Mouse (Mus musculus) neural tube, embryonic 13.5 days (tissue): ENCODE measurements around the gene Tbl3. TPM values are rescaled to one million over a fixed set of nuclear protein-coding genes. Genes with fewer than 3 reads are reported as not detected.

ENCODE experiments used
- polyA plus RNA-seq: library from polyadenylated mRNA; unstranded; fragments of >200 nt; fragmentation: Nextera tagmentation; extraction: Ambion mirVana; gene quantifications from 2 replicates; pipeline ENCODE4 v1.2.1, GENCODE M21; 2015

The Tbl3 gene
- polyA plus RNA-seq, 1 experiment from 2014 or later: 64.0 TPM

Other genes with a start within 250 kb of the Tbl3 start
- 39.7 and 41.6 TPM in 2 replicates for gene E4f1, start 237.3 kb downstream of the Tbl3 start, polyA plus RNA-seq
- gene Pgp, start 237.3 kb downstream of the Tbl3 start, polyA plus RNA-seq: 54.9 and 57.4 TPM in 2 replicates
- gene Bricd5, start 233.8 kb downstream of the Tbl3 start, polyA plus RNA-seq: not detected in 2 replicates
- 35.7 and 36.2 TPM in 2 replicates for gene Mlst8, start 228.6 kb downstream of the Tbl3 start, polyA plus RNA-seq
- 35.0 and 35.3 TPM in 2 replicates for gene Caskin1, start 219.1 kb downstream of the Tbl3 start, polyA plus RNA-seq
- 70.1 and 82.9 TPM in 2 replicates for gene Traf7, start 179.7 kb downstream of the Tbl3 start, polyA plus RNA-seq
- gene Rab26, start 173.4 kb downstream of the Tbl3 start, polyA plus RNA-seq: 1.5 and 1.6 TPM in 2 replicates
- 20.1 and 22.9 TPM in 2 replicates for gene Pkd1, start 157.8 kb downstream of the Tbl3 start, polyA plus RNA-seq
- 62.5 and 73.0 TPM in 2 replicates for gene Tsc2, start 75.0 kb downstream of the Tbl3 start, polyA plus RNA-seq
- 7.4 and 9.7 TPM in 2 replicates for gene Nthl1, start 75.0 kb downstream of the Tbl3 start, polyA plus RNA-seq
- gene Slc9a3r2, start 57.3 kb downstream of the Tbl3 start, polyA plus RNA-seq: 35.4 and 42.6 TPM in 2 replicates
- not detected in 2 replicates for gene Npw, start 49.2 kb downstream of the Tbl3 start, polyA plus RNA-seq
- 20.9 and 22.2 TPM in 2 replicates for gene Zfp598, start 38.0 kb downstream of the Tbl3 start, polyA plus RNA-seq
- gene Syngr3, start 17.7 kb downstream of the Tbl3 start, polyA plus RNA-seq: 94.2 and 114 TPM in 2 replicates
- 34.3 and 39.6 TPM in 2 replicates for gene Gfer, start 11.5 kb downstream of the Tbl3 start, polyA plus RNA-seq
- 1.1 and 1.5 TPM in 2 replicates for gene Noxo1, start 11.4 kb downstream of the Tbl3 start, polyA plus RNA-seq
- gene Rnf151, start 10.4 kb upstream of the Tbl3 start, polyA plus RNA-seq: 0.18 TPM in 1 of 2 replicates, not detected in the other
- 759 and 773 TPM in 2 replicates for gene Rps2, start 10.5 kb upstream of the Tbl3 start, polyA plus RNA-seq
- 261 and 273 TPM in 2 replicates for gene Ndufb10, start 16.8 kb upstream of the Tbl3 start, polyA plus RNA-seq
- not detected in 2 replicates for gene Rpl3l, start 20.2 kb upstream of the Tbl3 start, polyA plus RNA-seq
- 26.5 and 29.4 TPM in 2 replicates for gene Msrb1, start 29.0 kb upstream of the Tbl3 start, polyA plus RNA-seq
- gene Hs3st6, start 45.3 kb upstream of the Tbl3 start, polyA plus RNA-seq: 0.39 and 0.59 TPM in 2 replicates
- not detected in 2 replicates for gene Meiob, start 96.6 kb upstream of the Tbl3 start, polyA plus RNA-seq
- gene Hagh, start 132.5 kb upstream of the Tbl3 start, polyA plus RNA-seq: 55.7 and 59.0 TPM in 2 replicates
- gene Fahd1, start 142.7 kb upstream of the Tbl3 start, polyA plus RNA-seq: 21.1 and 22.3 TPM in 2 replicates
- gene Igfals, start 158.3 kb upstream of the Tbl3 start, polyA plus RNA-seq: 0.39 TPM in 1 of 2 replicates, not detected in the other
- gene Nubp2, start 178.7 kb upstream of the Tbl3 start, polyA plus RNA-seq: 63.5 and 76.1 TPM in 2 replicates
- 64.6 and 74.2 TPM in 2 replicates for gene Spsb3, start 179.0 kb upstream of the Tbl3 start, polyA plus RNA-seq
- 32.7 and 36.3 TPM in 2 replicates for gene Eme2, start 187.4 kb upstream of the Tbl3 start, polyA plus RNA-seq
- gene Mrps34, start 187.5 kb upstream of the Tbl3 start, polyA plus RNA-seq: 71.1 and 85.7 TPM in 2 replicates
- 86.0 and 89.0 TPM in 2 replicates for gene Nme3, start 188.8 kb upstream of the Tbl3 start, polyA plus RNA-seq
- gene Mapk8ip3, start 229.3 kb upstream of the Tbl3 start, polyA plus RNA-seq: 82.2 and 85.8 TPM in 2 replicates